Mouse (Mus musculus): Measurements from ENCODE around the gene Tbc1d17.

The Tbc1d17 gene

DNA sequence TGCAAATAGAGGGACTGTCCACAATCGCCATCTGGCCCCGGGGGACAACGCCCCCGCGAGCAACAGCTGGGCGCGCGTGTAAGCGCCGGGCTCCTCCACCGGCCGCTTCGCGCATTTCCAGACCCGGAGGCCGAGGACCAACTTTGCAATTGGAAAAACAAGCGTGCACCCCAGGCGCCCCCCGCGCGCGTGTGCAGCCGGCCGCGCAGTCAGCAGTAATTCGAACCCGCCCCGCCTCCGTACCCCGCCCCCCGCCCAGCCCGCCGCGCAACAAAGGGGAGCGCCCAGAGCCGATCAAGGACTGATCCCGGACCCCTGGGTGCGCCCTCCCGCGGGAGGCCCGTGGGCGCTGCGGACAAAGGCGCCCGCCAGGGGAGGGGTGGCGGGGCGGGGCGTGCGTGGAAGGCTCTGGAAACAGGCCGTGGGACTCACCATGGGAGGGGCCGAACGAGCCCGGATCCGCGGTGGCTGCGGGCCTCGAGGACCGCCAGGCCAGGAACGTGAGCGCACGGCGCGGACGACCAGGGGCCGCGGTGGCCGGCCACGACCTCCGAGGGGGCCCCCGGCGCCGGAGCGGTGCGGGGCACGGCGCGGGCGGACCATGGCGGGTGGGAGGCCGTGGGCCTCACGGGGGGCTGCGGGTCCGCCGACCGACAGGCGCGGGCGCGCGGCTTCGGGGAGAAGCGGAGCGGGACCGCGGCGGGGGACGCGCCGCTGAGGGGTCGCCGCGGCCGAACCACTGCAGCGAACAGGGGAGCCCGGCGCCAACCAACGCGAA, 20.2 kb upstream of the Tbc1d17 start:
- peak; percentile 61 for DNase-seq (ENCODE audit: low read depth)

DNA sequence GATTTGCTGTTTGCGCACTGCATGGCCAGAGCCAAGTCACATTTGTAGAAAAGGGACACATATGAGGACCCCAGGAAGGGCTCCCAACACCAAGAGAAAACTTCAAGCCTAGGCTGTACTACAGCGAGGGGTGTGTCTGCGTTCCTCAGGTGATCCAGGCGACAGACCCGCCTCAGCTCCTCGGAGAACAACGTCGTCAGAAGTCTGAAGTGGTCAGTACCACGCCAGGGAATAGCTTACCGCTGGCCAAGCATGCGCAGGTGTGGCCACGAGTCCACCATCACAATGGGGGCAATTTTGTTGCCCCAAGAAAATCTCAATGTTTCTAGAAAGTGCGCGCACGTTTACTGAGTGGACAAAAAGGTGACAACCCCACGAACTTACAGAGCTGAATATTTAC, 19.6 kb upstream of the Tbc1d17 start:
- DNase-seq (ENCODE audit: low read depth) = peak; percentile 45

DNA sequence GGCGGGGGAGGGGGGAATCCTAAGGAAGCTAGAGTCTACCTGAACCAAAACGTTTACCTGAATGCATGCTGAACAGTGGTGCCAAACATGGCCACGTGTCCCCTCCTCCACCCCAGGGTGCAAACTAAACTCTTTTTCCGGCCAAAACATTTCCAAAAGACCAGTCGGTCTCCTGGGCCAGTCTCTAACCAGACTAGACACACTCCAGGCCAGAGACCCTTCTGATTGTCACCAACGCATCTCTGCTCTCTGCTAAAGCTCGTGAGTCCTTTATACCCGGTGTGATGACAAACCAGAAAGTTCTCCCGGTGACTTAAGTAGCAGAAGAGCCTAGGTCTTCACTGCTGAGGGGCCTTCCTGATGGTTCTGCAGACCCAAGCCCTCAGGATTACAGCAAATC, 18.9 kb upstream of the Tbc1d17 start:
- DNase-seq (ENCODE audit: low read depth) = no peak

DNA sequence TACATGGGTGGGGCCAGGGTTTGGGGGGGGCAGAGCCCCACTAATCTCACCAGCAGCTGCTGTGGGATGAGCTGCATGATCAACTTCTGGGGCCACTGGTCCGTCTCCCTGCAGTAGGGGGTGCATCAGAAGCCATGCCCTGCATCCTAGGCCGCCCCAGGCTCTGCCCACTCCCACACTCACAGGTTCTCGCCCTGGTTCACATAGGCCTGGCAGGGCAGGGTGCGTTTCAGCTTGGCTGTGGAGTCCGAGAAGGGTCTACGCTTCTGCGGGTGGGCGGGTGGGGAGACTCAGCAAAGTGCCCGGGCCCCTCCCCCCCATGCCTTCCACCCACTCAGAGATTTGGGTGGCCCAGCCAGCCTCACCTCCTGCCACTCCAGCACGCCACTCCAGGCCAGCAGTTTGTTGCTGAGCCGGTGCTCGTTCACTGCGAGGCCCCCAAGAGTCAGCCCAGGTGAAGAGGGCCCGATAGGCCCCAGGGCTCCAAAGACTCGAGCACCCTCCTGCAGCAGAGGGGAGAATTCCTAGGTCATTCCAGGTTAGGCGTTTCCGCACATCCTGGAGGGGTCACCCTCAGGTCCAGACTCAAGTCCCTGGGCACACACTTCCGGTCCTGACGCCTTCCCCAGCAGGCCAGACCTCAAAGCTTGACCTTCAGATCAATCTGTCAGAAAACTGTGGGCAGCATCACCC, 18.3 kb upstream of the Tbc1d17 start:
- peak; percentile 34 for DNase-seq (ENCODE audit: low read depth)

DNA sequence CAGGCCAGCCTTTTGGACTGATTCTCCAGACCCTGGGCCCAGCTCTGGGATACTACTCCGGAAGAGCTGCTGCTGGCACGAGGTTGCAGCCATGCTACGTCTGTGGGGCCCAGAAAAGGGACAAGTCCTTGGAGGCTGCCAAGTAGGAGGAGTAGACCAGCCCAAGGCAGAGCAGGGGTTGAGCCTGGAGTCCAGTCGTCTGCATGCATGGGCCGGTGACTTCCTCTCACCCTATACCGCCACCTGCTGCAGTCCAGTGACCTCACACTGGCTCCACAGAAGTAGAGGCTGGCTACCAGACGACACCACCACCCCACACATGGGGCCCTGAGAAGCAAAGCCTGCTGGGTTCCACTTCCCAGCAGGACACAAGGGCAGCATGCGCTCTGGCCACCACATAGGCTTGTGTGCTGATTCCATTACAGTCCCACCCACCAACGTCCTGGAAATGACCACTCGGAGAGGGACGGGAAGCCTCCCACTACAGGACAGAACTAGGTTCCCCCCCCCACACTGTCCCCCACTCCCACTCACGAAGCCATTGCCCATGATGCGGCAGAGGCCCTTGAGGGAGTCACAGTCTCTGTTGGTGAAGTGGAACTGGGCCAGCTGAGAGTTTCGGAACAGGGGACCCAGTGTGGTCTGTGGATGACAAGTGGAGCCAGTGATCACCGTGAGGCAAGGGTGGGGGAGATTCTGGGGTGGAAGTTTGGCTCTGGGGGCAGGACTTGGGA, 17.6 kb upstream of the Tbc1d17 start:
- peak; percentile 92 for DNase-seq (ENCODE audit: low read depth)

DNA sequence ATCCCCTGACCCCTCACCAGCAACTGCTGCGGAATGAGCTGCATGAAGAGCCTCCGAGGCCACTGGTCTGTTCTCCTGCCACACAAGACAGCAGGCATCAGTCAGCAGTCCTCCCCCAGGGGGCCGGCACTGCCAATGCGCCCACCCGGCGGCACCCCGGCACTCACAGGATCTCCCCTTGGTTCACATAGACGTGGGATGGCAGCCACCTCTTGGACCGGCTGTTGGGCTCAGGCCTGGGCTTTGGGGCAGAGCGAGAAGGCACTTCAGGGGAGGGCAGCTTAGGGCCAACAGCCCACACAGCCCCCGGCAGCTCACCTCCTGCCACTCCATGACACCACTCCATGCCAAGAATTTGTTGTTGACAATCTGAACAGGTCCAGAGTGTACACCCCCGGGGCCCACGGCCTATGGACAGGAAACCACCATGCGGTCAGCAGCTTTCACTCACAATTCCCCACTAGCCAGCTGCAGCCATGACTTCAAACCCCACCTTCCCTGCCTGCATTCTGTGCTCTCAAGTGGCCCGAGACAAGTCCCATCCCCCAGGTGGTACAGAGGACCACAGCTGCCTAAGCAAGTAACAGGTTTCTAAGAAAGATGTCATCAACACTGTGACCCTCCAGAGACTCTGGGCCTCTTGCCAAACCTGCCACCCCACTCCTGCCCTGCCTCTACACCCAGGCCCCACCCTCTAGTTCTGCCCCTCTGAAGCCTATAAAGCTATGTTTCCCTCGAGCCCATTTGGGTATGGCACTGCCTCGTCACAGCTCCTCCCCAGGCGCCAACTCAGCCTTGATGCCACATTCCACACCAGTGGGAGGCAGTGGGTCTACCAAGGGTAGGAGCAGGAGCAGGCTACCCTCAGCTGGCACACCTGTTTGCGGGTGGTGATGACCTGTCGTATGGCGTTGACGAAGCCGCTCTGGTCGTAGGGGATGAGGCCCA, 16.0 kb upstream of the Tbc1d17 start:
- peak; percentile 42 for DNase-seq (ENCODE audit: low read depth)

DNA sequence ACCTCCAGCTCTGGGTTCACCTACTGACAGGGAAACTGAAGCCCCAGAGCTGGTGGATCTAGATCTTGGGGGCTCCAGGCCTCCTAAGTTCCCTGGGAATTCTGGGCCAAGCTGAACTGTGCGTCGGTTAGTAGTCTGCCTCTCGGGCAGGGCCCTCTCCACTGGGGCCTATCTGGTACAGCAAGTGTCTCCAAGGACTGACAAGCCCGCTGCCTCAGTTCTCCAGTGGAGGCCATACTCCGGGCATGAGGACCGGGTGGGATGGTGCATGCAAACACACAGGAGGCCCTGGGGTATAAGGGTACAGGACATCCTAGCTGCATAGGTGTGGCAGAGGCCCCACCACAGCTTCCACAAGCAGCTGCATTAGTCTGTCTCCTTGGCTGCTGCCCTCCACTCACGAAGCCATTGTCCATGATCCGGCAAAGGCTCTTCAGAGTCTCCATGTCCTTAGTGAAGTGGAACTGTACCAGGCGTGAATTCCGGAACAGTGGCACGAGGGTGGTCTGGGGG, 15.2 kb upstream of the Tbc1d17 start:
- no peak for DNase-seq (ENCODE audit: low read depth)

DNA sequence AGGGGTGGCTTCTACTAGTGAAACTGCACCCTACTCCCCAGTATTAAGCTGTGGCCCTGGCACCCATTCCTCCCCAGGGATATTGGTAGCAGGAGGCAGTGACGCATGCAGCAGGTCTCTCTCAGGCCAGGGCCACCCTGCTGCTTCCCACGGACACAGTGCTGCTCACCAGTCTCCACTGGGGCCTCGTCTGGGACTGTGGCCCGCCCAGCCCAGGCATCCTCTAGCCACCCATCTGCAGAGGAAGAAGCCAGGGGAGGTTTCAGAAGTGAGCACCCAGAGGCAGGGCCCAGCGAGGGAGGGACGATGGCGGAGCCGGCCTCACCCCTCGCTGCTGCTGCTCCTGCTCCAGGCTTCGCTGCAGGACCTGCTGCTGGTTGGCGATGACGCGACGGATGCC, 14.3 kb upstream of the Tbc1d17 start:
- DNase-seq (ENCODE audit: low read depth) = no peak

DNA sequence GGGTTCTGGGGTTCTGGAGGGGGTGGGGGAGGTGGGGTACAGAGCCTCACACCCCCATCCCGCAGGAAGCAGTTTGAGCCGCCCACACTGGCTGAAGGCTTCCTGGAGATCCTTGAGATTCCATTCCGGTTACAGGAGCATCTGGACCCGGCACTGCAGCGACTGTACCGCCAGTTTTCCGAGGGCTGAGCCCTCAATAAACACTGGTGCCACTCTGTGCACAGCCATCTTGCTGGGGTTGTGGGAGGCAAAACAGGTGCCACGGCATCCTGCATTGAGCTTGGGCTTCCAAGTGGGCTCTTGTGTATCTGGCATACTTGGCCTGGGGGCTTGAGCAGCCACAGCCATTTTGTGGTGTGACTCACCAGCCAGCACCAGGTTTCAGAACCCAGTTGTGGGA, 13.6 kb upstream of the Tbc1d17 start:
- DNase-seq (ENCODE audit: low read depth) = no peak

DNA sequence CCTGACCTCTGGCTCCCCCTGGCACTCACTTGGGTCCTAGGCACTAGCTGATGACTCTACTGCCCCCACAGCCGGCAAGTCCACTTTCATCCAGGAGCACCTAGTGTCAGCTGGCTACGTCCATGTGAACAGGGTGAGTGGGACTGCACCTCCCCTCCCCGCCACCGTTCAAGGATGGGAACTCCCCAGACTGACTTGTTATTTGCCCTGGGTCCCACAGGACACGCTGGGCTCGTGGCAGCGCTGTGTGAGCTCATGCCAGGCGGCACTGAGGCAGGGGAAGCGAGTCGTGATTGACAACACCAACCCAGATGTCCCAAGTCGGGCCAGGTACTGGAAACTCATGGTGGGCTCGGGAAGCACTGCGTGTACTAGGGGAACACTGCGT, 12.5 kb upstream of the Tbc1d17 start:
- DNase-seq (ENCODE audit: low read depth) = no peak

DNA sequence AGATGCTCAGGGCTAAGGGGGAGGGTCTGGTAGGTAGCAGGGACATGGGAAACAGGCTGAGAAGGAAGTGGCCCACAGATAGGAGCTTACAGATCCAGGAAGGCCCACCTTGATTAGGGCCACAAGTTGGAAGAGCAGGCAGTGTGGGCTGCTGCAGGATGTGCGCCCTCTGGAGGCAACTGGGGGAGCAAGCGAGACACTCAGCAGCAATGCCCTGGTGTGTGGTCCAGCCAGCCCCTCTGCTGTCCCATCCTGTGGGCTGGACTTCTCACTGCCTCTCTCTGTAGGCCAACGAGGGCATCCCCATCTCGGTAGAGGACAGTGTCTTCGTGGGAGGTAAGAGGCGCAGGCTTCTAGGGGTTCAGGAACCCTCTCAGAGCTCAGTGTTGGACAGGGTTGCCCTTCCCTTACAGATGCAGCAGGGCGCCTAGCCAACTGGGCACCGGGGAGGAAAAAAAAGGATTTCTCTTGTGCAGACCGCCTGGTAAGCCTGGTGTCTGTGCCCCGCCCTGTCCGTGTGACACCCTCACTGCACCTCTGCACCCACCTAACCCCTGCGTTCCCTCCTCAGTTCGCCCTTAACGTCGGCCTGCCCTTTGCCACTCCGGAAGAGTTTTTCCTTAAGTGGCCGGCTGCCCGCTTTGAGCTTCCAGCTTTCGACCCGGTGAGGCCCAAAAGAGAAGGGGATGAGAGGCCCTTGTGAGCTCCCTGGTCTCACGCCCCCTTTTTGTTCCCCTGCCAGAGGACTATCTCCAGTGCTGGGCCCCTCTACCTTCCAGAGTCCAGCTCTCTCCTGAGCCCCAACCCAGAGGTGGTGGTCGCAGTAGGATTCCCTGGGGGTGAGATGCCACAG, 11.9 kb upstream of the Tbc1d17 start:
- DNase-seq (ENCODE audit: low read depth) = peak; percentile 66

DNA sequence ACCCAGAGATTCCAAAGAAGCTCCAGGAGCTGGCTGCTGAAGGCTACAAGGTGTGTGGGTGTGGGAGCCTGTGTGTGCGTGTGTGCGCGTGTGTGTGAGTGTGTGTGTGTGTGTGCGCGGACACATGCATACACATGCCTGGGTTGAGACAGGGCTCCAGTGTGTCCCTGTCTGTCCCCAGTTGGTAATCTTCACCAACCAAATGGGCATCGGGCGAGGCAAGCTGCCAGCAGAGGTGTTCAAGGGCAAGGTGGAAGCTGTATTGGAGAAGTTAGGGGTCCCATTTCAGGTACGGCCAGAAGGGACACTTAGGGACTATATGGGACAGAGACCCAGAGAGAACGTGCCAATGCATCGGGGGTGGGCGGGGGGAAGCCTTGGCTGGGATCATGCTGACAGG, 11.0 kb upstream of the Tbc1d17 start:
- DNase-seq (ENCODE audit: low read depth) = no peak

DNA sequence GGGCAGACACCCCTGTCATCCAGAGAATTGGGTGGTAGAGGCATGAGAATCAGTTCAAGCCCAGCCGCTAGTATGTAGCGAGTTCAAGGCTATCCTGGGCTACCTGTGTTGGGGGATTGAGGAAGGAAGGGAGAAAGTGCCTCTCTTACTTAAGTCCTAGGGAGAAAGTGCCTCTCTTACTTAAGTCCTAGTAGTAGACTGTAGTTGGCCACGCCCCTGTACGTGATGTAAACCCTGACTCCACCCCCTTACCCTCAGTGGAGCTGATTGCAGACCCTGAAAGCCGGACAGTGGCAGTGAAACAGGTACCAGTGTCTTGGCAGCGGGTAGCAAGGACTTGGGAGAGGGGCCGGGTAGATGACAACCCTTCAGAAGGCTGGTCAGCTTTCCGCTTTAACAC, 9.0 kb upstream of the Tbc1d17 start:
- DNase-seq (ENCODE audit: low read depth) = peak; percentile 84

DNA sequence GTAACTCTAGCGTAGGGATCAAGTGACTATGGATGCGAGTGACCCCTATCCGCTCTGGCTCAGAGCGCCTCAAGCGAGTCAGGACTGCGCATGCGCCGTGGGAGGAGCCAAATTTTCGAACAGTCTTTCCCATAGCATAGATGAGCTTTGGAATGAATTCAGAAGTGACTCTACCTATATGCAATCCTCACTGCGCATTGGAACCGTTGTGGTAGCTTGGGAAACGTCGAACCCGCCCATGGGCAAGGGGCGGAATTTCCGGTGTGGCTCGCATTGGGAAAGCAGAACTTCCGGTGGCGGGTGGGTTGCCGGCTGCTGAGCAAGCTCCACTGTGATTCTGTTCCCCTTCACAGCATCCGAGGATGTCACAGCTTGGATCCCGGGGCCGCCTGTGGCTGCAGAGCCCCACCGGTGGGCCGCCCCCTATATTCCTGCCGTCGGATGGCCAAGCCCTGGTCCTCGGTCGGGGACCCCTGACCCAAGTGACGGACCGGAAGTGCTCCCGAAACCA, 8.2 kb upstream of the Tbc1d17 start, which contains the start of gene Pnkp:
TSS of gene Pnkp (plus strand) at position 98 of the 511 bp plus-strand sequence.
- peak; percentile 97 for DNase-seq (ENCODE audit: low read depth)

DNA sequence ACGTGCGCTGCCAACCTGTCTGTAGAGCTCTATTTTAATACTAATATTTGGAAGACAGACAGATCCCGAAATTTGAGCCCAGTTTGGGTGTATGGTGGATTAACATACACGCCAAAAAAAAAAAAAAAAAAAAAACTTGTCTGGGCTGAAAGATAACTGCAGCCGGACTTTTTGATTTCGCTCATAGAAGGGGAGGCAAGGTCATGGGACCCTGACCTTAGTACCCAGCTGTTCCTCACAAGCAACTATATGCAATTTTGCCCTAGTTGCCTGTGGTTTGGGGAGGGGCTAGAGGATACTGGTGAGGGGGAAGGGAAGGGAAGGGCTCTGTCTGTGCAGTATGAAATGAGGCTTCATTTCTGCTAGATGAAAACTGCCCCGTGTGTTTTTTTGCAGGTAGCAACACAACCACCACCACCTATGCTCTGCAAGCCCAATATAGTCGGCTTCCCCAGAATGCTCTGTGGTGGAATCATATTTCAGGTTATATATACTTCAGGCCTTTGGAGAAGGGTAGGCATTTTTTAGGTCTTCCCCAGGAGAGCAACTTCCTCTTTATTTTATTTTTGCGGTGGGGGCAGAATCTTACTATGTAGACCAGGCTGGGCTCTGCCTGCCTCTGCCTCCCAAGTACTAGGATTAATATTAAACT, 7.5 kb upstream of the Tbc1d17 start:
- peak; percentile 78 for DNase-seq (ENCODE audit: low read depth)

DNA sequence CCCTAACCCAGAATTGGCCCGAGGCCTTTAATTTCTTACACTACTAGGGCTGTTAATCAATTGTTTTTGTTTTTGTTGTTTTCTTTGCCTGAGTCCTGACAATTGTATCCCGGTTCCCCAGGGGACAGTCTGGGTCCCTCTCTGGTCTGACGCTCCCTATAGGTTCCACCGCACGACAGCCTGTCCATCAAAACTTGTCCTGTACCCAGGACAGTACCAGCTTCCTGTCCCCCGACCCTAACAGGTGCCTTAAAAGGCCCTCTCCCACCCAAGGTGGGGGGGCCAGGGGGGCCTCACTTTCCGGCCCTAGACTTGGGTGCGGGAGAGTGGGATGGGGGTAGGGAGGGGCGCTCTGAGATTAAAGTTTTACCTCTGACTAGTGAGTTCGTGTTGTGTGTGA, 6.2 kb upstream of the Tbc1d17 start:
- no peak for DNase-seq (ENCODE audit: low read depth)

DNA sequence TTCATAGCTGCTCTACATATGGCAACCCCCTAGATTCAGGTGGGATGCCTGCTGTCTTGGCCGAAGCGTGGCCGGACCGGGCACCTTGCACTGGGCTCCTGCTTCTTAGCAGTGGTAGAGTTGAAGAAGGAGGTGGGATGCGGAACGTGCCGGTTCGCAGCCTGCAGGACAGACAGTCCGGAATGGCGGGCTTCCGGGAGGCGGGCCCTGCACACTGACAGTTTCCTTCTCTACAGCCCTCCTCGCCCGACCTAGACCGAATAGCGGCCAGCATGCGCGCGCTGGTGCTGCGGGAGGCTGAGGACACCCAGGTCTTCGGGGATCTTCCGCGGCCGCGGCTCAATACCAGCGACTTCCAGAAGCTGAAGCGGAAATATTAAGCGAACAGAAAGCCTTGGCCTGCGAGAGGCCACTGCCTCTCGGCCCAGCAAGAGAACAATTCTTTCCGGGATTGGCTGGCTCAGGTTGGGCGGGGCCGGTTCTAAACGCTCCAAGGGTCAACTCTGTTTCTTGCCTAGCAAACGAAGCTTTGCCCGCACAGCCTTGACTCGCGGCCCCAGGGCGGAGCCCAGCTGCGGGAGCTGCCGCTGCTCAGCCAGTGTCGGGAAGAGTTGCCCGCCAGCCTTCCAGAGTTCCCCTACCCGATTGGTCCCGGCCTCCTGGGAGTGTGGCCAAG, 5.6 kb upstream of the Tbc1d17 start:
- DNase-seq (ENCODE audit: low read depth) = peak; percentile 89

DNA sequence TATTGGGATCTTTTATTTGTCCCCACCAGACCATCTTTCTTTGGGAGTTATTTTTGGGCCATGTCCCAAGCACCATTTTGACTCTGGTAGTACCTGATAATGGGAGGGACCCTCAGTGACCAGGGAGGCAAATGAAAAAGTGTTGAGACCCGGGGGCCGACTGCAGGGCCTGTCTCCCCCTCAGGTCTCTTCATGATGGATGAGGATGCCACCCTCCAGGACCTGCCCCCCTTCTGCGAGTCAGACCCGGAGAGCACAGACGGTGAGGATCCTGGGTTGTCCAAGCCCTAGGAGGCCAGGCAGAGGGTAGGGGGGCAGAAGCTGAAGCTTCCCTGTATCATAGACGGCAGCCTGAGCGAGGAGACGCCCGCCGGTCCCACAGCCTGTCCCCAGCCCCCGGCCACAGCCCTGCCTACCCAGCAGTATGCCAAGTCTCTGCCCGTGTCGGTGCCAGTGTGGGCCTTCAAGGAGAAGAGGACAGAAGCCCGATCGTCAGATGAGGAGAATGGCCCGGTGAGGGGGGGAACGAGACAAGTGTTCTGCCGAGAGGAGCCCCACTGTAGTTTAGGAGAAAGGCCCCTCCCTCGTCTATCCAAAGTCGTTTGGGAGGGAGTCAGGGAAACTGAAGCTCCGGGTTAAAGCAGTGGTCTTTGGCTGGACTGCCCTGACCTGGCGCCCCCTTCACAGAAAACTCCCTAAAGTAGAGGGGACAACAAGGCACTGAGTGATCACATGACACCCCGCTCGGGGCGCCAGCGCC, 4.9 kb upstream of the Tbc1d17 start:
- DNase-seq (ENCODE audit: low read depth) = no peak

DNA sequence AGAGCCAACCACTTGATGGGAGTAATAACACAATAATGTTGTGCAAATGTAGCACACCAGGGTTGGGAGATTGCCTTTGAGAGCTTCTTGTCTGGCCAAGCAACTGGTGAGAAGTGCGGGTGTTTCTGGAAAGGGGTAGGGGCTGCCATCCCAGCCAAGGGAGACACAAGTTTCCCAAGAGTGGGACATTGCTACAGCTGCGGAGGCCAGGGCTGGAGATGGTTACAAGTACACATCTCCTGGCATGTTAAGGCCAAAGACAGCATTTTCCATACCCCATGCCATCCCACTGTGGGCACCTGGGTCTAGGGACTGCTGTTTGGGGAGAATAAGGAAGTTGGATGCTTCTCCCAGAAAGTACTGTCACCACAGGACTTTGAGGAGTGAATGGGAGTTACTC, 4.2 kb upstream of the Tbc1d17 start:
- DNase-seq (ENCODE audit: low read depth) = no peak
